Mouse (Mus musculus) liver, embryonic 11.5 days (tissue): ENCODE data around the gene Pask. TPM values are rescaled to one million over a fixed set of nuclear protein-coding genes. Genes with fewer than 3 reads are reported as not detected.

Experiments
- ATAC-seq: fragments of 200-750 bp; cut with Nextera tagmentation; replicated peaks from 2 replicates; pipeline ENCODE4 v1.8.0; 2017; ENCODE audit warnings: moderate number of reproducible peaks, mild to moderate bottlenecking, moderate TSS enrichment, moderate library complexity; ENCODE audit not compliant: low FRiP score
- DNase-seq: peaks from one replicate; pipeline ENCODE4 v3.0.0-alpha.2; 2017; ENCODE audit warnings: low spot score
- H3K27ac ChIP-seq: fragments of 300-500 bp; sonication (generic); 2 replicates; pipeline ENCODE4 v1.5.1; 2014; ENCODE audit warnings: mild to moderate bottlenecking, low read depth, low read length, control low read depth
- H3K27me3 ChIP-seq: fragments of 300-500 bp; sonication (generic); replicated peaks from 2 replicates; pipeline ENCODE4 v1.6.1; 2014; ENCODE audit warnings: low read length, mixed read lengths; ENCODE audit not compliant: control insufficient read depth, insufficient read depth
- H3K36me3 ChIP-seq: fragments of 300-500 bp; sonication (generic); 2 replicates; pipeline ENCODE4 v1.6.1; 2014; ENCODE audit warnings: mild to moderate bottlenecking, low read length, moderate library complexity, mixed read lengths; ENCODE audit not compliant: control insufficient read depth, insufficient read depth
- H3K4me1 ChIP-seq: fragments of 300-500 bp; sonication (generic); replicated peaks from 2 replicates; pipeline ENCODE4 v1.6.1; 2014; ENCODE audit warnings: low read length, mixed read lengths; ENCODE audit not compliant: control insufficient read depth, insufficient read depth
- H3K4me2 ChIP-seq: fragments of 300-500 bp; sonication (generic); 2 replicates; pipeline ENCODE4 v1.6.1; 2014; ENCODE audit warnings: mild to moderate bottlenecking, control low read depth, moderate library complexity
- H3K4me3 ChIP-seq: fragments of 300-500 bp; sonication (generic); 2 replicates; pipeline ENCODE4 v1.5.1; 2014; ENCODE audit warnings: low read depth, low read length, control low read depth
- H3K9ac ChIP-seq: fragments of 300-500 bp; sonication (generic); 2 replicates; pipeline ENCODE4 v1.6.1; 2014; ENCODE audit warnings: low read depth, low read length, control low read depth
- H3K9me3 ChIP-seq: fragments of 300-500 bp; sonication (generic); 2 replicates; pipeline ENCODE4 v1.6.1; 2016; ENCODE audit warnings: low read length, inconsistent platforms, mixed read lengths; ENCODE audit not compliant: control insufficient read depth
- WGBS: fragments of 180-500 bp; shearing (Covaris S2); extraction: QIAGEN DNeasy Blood & Tissue Kit; methylation state at CpG from one replicate; pipeline ENCODE4 v1.1.7; 2014; 5-methylcytosine and 5-hydroxymethylcytosine counted together
- microRNA-seq: library from miRNA; unstranded; fragments of <30 nt; microRNA quantifications from one replicate; pipeline ENCODE4, GENCODE M21; 2017; ENCODE audit warnings: borderline number of aligned reads
- polyA plus RNA-seq: library from polyadenylated mRNA; unstranded; fragments of >200 nt; fragmentation: Nextera tagmentation; extraction: Ambion mirVana; gene quantifications from 2 replicates; pipeline ENCODE4 v1.2.1, GENCODE M21; 2014

Pask gene
- polyA plus RNA-seq, 1 experiment from 2014 or later, result 14.0 TPM

DNA sequence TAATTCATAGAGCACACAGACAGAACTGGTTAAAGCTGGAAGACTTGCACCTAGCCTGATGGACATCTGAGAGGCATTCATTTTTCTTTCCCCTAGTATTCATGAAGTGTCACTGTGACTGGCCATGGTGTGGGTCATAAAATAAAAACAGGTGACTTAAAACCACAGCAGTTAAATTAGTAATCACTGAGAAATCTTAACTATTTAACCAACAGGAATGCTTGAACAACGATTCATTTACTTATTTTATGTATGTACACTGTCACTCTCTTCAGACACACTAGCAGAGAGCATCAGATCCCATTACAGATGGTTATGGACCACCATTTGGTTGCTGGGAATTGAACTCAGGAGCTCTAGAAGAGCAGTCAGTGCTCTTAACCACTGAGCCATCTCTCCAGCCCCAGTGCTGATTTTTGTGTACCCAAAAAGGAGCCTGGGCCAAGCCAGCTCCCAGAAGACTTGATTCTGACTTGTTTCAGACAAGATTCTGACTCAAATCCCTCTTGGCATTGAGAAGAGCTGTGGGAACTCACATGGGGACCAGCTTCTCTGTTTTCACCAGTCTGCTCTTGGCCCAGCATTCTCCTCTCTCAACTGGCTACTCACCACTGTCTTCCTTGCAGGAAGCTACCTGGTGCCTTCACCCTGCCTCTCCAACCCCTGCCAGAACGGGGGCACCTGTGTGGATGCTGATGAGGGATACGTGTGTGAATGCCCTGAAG lies 72.6 kb downstream of the Pask start:
- DNase-seq (no peak), ATAC-seq (no peak)
- Histone ChIP-seq H3K9me3 (no peaks in the 10 kb centered on the region), H3K4me1 (no peaks in the 10 kb centered on the region), H3K27me3 (no peaks in the 10 kb centered on the region), H3K4me2 (no peak overlapping the region), H3K9ac (no peak overlapping the region), H3K36me3 (no peaks in the 10 kb centered on the region), H3K27ac (no peak overlapping the region), H3K4me3 (no peak overlapping the region)
- 58% methylated on average over 3 of the region's 3 CpGs for WGBS

DNA sequence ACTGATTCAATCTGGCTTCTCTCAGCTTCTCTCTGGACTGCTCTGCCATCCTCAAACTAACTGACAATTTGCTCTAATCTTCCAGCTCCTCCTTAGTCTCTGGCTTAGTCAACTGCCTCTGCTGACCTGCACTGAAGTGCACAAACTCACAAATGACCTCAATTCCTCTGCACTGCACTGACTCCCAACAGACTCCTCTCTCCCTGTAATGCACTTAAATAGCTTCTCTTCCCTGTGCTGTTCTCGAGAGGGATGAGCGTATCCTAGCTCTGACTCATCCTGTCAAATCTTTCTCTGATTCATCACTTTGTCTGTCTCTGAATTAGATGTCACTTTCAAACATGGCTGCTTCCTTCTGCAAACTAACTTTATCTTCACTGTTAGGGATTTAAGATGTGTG lies 75.0 kb downstream of the Pask start:
- Histone ChIP-seq H3K4me3 (no peak overlapping the region), H3K4me1 (no peaks in the 10 kb centered on the region), H3K27me3 (no peaks in the 10 kb centered on the region), H3K4me2 (no peak overlapping the region), H3K36me3 (no peaks in the 10 kb centered on the region), H3K27ac (no peak overlapping the region), H3K9me3 (no peaks in the 10 kb centered on the region), H3K9ac (no peak overlapping the region)
- no peak for DNase-seq
- WGBS, result 76% methylated on average over 2 of the region's 2 CpGs
- ATAC-seq, result no peak

- no peak for DNase-seq
- H3K9ac ChIP-seq, result no peak overlapping the region
- no peaks in the 10 kb centered on the region for H3K4me1 ChIP-seq
- no peak overlapping the region for H3K27ac ChIP-seq
- no peaks in the 10 kb centered on the region for H3K9me3 ChIP-seq
- WGBS, result 43% methylated on average over 3 of the region's 3 CpGs
- no peaks in the 10 kb centered on the region for H3K36me3 ChIP-seq
- H3K4me3 ChIP-seq, result no peak overlapping the region
- H3K27me3 ChIP-seq, result no peaks in the 10 kb centered on the region
- H3K4me2 ChIP-seq, result no peak overlapping the region
- no peak for ATAC-seq
Measured at GRCm38 (mm10) chr1:93267207-93267606, 76.1 kb downstream of the Pask start.

Small RNA genes within 50 kb of the gene (microRNA-seq; reads per million reads assigned to microRNA genes)
- not detected for gene Mir6345
- gene Mir6901, result not detected
- gene Mir6902, result not detected

Other genes starting within 250 kb of the Pask start
- gene Kif1a, start 241.5 kb downstream of the Pask start, polyA plus RNA-seq, result 2.2 TPM in 2 replicates
- gene Agxt, start 208.2 kb downstream of the Pask start, polyA plus RNA-seq, result 1.1 and 1.6 TPM in 2 replicates
- 0.07 TPM in 1 of 2 replicates, not detected in the other for gene 2310007B03Rik, start 182.5 kb downstream of the Pask start, polyA plus RNA-seq
- gene Crocc2, start 174.8 kb downstream of the Pask start, polyA plus RNA-seq, result 0.09 and 0.16 TPM in 2 replicates
- gene Sned1, start 107.6 kb downstream of the Pask start, polyA plus RNA-seq, result 0.61 and 2.3 TPM in 2 replicates
- gene Mterf4, start 37.6 kb downstream of the Pask start, polyA plus RNA-seq, result 24.3 and 27.2 TPM in 2 replicates
- 63.9 and 79.9 TPM in 2 replicates for gene Ppp1r7, start 628 bp downstream of the Pask start, polyA plus RNA-seq
- gene Ano7, start 30.4 kb upstream of the Pask start, polyA plus RNA-seq, result 0.22 and 0.23 TPM in 2 replicates
- 106 and 113 TPM in 2 replicates for gene Hdlbp, start 135.3 kb upstream of the Pask start, polyA plus RNA-seq
- gene Farp2, start 168.6 kb upstream of the Pask start, polyA plus RNA-seq, result 2.3 and 2.7 TPM in 2 replicates